Mouse (Mus musculus) cerebellum, postnatal 10 days (tissue): ENCODE data around the gene Dcst1.

Source experiments
- DNase-seq, 2 experiments: peaks; one replicate each; pipeline ENCODE4 v3.0.0; 2021; ENCODE audit warnings: mixed read lengths in 2 of 2

Dcst1 gene

DNA sequence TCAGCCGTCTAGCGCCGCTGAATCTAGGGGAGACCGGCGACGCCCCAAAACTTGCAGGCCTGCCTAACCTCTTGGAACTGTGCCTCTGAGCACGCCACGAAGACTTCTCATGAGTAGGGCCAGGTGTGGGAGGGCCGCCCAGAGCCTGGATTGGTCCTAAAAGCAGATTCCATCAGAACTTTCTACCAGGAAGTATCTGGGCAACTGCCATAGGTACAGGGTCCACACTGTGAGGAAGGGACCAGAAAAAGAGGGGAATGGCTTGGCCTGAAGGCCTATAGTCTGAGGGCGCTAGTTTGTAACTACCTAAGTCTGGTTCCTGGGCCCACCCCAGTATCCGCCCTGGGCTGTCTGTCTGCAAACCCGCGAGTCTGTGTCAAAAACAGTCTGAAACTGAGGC lies 33.5 kb downstream of the Dcst1 start:
- DNase-seq = peak; percentile 19 to 21

DNA sequence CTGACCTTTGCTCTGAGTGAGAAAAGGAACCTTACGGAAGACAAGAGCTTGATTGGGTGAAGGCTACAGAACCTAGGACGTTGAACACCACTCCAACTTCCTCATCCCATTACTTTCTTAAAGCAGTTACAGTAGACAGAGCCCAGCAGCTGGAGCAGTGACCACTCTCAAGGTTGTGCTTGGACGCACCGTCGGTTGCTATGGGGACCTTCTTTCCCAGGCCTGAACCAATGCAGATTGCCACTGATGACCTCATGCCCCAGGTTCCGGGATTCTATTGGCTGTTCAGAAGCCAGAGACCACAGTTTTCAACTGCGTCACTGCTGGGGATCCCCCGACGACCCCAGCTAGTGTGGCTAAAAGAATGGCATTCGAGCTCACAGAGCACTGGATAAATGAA lies 34.1 kb downstream of the Dcst1 start:
- peak; percentile 56 for DNase-seq

DNA sequence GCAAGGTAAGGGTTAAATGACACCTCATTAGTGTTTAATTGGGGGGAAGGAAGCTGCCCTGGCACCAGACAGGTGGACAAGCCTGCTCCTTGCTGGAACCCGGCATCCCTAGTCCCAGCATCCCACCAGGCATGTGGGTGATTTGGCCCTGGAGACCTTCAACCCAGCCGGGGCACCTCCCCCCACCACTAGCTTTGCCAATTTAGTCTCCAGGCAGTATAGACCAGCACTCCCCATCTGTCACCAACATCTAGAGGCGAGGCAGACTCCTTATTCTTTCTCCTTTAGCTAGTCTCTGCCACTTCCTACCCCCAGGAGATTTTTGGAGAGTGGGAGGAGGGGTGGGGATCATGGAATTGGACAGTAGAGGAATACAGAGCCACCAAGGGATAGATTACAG lies 34.7 kb downstream of the Dcst1 start:
- DNase-seq = peak; percentile 53 to 75

DNA sequence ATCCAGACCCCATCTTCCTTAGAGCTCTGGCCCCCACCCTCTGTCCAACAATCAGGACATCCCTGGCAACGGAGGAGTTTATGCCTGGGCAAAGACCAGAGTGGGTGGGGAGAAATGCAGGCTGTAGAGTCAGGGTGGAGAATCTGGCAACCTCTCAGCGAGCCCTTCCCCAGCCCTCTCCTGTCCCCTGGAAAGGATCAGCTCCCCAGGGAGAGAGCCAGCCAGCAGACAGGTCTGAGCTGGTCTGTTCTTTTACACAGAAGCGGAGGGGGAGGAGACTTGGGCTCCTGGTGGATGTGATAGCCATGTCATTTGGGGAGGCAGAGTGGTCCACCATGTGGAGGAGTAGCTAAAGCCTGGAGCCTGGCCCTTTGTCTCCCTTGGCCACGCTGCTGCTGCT lies 36.4 kb downstream of the Dcst1 start:
- peak; percentile 28 to 51 for DNase-seq

DNA sequence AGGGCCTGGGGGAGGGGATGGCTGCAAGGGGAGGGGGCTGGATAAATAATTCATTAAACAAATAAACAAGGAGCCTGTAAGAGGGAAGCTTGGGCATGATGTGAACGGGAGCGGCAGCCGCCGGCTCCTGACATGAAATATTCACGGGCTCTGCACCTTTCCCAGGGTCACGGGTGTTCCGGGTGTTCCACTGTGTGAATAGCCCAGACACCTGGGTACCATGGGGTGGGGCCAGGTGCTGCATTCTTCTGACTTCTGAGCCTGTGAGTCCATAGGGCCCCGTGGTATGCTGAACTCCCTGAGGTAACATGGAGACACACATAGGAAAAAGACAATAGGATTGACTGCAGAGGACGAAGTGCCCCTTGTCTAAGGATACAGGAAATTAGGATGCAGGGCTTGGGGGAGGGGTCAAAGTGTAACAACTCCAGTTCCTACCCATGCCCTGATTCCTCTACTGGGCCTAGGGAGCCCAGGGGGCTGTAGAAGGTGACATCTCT lies 37.6 kb downstream of the Dcst1 start:
- no peak for DNase-seq

DNA sequence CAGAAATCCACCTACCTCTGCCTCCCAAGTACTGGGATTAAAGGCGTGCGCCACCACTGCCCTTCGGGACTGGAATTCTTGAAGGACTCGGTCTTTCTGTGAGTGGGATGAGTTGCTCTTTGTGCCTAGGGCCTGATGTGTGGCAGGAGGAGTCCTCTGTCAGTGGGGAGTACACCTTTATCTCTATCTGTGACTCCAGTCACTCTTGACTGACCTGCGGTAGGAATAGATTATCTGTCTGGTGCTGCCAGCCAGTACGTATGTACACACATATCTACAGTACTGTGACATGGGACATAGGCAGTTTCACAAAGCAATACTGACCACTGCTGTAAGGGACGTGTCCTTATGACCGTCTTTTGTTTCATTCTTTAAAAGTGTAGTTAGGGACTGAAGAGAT lies 39.2 kb downstream of the Dcst1 start:
- no peak for DNase-seq

DNA sequence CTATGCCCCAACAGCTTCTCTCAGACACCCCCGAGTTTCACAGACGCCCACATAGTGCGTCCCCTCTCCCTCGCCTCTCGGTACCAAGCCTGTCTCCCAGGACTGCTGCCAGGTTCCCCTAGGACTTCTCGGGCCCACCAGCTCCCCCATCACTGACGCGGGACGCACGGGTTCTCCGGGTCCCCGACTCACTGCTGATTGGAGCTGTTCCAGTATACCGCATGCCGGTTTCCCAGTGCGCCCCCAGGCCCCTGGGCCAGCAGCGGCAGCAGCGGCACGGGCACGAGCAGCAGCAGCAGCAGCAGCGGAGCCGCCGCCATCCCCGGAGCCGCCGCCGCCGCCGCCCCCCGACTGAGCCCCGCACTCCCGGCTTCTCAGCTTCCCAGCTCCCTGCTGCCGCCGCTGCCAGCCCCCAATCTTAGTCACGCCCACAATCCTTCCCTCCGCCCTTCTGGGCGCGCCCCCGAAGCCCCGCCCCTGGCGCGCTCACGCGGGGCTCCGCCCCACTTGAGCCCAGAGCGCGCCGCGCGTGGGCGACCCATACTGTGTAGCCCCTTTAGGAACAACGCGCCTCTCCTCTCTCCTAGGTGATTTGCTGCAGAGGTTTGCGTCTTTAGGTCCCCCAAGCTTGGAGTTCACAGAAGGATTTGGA lies 42.4 kb downstream of the Dcst1 start, which contains the start of gene Efna3:
TSS of gene Efna3 (minus strand) at position 452 of the 652 bp plus-strand sequence.
- peak; percentile 78 to 81 for DNase-seq

DNA sequence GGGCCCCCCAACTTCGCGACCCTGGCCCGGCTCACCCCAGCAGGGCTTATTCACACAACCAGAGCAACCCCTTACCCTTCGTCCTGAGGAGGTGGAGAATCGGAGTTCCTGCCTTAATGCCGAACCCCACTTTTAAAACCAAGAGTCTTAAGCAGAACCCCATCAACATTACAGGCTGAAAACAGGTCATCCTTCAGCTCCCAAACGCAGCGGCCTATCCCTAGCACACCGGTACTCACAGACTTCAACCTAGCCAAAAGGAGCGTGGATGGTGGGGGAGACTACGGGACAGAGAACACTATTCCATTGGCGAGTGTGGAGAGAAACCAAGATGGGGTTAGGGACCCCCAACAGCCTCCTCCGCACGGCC lies 42.9 kb downstream of the Dcst1 start:
- DNase-seq = no peak

DNA sequence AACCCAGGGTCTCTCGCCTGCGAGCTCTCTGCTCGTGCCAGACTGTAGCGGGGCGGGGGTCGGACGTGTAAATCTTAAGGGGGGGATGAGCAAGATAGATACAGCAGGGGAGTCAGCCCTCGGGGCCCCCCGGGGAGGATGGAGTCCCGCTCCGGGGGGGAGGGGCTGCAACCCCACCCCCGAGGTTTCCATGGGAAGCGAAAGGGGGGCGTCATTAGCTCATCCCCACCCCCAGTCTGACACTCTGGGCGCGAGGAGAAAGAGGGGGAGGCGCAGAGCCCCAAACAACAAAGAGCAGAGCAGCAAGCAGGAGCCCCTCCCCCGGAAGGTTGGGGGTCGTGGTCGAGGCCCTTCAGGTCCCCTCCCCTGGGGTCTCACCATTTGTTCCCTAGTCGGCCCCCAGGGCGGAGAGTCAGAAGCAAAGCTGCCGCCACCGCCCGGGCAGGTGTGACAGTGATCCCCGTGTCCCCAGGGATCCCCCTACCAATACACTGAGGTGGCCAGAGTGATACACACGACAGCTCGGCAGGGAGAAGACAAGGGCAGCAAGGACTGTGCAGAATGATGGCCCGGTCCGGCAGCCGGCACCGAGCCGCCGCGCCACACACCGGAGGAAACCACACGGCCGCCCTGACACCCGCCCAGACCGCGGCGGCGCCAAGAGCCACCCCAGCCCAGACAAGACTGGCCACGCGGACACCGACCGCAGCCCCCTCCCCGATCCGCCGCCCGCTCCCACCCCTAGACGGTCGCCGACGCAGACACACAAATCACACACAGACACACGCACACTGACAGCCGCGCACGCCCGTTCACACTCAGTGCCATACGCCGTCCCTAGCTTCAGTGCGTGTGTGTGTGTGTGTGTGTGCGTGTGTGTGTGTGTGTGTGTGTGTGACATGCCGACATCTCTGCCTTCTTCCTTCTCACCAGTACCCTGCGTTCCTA lies 43.6 kb downstream of the Dcst1 start:
- DNase-seq = peak; percentile 46 to 52

DNA sequence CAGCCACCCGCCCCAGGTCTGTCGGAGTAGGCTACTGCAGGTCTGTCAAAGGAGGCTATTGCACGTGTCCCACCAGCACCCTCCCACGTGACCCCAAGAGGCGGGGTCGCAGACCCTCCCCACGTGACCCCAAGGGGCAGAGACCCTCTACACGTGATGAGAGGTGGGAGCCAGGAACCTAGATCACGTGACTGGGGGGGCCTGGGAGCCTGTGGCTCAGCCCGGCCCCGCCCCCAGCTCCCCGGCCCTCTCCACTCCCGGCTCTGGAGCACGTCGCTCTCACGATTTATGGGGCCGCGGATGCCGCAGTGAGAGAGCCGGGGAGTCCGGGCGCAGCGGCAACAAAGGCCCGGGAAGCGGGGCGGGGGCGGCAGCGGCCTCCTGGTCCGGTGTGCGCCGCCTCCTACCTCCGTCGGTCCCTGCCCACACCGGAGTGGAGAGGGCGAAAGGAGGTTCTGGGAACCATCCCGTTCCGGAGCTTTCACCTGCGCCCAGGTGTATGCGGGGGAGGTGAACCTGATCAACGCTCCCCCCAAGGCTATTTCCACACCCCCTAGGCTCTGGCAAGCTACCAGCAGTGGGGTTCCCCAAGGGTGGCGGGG lies 44.4 kb downstream of the Dcst1 start:
- peak; percentile 56 to 61 for DNase-seq

DNA sequence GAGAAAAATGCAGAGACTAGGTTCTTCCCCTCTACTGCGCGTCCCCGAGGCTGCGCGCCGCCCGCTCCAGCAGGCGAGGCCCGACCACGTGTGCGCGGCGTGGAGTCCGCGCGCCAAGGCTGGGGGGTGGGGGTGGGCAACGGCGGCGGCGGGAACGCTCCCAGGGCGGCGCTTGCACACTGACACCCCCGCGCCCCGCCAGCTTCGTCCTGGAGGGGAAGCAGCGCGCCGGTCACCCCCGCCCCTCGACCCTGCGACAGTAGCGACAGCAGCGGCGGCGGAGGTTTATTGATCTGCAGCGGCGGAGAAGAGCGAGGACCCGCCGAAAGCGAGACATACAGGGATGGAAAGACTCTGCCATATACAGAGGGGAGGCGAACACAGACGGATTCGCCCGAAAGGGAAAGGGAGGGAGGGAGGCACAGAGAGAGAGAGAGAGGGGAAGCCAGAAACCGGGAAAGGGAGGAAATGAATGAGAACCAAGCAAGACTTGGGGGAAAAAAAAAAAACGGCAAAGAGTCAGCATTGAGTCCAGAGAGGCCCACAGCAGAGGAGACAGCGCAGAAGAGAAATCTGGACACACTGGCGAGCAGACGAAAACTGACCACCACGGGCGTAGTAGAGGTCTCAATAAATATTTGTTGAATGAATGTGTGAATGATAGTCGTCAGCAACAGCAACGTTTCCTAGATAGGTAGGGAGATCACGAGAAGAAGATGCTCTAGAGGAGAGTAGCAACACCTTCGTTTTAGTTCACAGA lies 45.3 kb downstream of the Dcst1 start:
- peak; percentile 50 to 56 for DNase-seq

DNA sequence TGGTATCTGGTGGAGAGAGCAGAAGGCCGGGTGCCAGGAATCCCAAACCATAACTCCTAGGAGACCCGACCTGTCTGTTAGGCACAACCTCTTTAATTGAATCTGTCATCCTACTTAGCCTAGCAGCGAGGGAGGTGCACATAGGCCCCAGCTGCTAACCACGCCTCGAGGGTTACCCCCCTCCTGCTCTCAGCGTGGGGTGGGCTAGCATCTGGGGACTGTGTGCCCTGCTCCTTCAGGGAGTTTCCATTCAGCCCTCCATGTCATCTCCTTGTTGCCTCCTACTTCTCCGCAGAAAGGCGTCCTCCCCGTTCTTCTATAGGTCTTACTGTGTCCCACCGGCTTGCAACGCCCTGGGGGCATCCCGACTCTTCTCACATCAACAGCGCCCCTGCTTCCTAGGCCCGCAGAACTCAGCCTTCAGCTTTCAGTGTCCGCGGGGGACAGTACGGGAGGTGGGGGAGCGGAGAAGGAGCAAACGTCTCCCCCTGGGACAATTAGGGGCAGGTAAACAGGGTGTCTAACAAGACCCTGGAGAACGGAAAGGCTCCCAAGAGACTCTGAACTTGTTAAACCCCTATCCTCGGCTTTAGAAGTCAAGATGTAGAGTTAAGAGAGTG lies 46.0 kb downstream of the Dcst1 start:
- peak; percentile 46 to 49 for DNase-seq

DNA sequence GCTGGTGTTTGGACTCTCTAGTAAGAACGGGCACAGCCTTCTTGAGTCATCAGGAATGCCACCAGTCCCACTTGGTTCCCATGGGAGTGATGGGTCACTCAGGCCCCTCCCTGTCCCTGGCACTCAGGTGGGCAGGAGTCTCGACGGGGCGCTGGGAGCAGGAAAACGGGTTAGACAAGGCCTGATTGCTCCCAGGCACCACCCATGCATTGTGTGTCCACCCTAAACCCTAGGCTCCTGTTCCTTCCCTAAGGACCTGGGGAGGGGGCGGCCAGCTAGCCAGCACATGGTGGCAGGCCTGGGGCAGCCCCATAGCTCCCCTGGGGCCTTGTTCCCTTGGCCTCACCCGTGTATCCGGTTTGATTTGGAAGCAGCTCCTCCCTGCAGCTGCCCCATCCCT lies 46.7 kb downstream of the Dcst1 start:
- DNase-seq = peak; percentile 23 to 37

DNA sequence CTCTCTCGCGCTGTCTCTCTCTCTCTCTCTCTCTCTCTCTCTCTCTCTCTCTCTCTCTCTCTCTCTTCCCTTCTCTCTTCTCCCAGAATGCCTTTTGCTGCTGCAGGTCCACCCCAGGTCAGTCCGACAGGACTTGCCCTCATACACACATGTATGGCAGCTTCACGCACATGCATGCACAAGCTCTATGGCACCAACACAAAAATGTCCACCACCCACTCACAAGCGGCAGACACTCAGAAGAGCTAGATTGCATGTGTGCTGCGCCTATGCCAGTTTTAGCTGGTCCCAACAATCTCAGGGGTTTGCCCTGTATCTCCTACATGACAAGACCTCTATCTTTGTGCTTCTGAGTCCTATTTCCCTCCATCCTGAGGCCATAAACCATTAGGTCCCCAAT lies 47.8 kb downstream of the Dcst1 start:
- no peak for DNase-seq

DNA sequence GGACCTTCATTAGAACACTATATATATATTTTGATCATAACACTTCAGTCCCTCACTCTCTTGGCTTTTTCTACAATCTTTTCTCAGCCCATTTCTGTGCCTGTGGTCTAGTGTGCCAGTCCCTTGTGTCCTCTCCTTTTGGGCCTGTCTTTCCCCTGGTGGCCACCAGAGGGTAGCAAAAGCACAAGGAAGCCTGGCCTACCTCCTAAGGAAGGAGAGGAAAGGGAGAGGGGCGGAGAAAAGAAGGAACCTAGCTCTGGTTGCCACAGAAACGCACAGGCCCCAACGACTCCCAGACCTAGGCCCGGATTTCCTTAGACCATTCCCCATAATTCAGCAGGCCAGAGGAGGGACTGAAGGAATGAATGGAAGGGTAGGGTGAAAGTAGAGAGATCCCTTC lies 48.2 kb downstream of the Dcst1 start:
- peak; percentile 95 for DNase-seq

DNA sequence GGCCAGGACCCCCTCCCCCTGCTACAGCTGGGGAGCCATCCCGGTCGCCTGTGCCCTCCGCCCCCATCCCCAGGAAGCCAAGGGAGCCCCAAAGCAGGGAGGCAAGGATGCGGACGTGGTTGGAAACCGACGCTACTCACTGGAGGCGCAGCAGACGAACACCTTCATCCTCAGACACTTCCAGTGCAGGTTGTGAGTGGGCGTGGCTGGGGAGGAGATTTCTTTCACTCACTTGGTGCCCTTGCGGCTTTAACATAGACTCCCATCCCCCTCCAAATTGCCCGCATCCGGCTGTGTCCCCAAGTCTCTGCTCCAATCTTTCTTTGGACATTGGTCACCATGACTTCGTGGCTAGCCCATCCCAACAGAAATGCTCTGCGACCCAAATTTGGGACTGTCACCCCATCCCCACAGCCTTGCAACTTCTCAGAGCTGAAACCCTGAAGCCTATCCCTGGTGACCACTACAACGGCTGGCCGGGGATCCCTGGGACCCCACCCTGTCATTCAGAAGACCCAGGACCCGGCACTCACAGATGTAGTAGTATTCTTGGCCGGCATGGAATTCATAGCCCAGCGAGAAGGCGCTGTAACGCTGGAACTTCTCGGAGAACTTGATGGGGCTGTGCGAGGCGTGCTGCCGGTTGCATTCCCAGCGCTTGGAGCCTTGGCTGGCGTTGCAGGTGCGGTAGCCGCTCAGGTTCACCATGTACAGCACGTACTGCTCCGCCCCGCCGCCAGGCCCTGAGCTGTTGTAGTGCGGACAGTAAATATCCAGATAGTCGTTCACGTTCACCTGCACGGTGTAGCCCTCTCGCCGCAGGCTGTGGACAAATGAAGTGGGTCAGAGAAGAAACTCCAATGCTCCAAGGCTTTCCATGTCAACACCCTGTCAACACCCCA lies 48.9 kb downstream of the Dcst1 start:
- DNase-seq = peak; percentile 33 to 41

DNA sequence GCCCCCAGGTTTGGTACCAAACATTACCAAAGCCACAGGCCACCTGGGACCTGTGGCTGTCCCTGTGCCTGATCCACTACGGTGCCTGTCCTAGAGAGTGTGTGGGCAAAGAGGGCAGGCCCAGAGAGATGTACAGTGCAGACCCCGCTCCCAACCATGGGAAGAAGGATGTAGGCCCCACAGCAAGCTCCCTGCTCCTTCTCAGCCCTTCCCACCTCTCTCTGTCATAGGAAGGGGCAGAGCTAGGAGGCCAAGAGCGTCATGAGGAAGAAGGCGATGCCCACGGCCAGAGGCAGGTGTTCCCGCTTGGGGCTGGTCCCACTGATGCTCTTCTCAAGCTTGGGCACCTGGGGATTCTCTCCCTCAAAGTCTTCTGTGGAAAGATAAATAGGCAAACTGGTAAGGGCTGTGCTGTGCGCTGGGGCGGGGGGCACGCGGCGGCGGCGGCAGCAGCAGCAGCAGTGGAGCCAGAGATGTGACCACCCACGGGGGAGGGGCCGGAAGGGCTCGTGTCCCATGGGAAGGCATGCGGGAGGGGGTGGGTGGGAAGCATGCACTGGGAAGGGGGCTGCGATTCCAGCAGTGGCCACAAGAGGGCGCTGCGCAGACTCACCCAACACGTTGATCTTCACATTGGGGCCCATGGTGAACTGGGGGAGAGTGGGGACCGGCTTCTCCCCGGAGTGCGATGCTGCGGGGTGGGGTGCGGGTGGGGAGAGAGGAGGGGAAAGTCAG lies 49.7 kb downstream of the Dcst1 start:
- DNase-seq = peak; percentile 91 to 94

DNA sequence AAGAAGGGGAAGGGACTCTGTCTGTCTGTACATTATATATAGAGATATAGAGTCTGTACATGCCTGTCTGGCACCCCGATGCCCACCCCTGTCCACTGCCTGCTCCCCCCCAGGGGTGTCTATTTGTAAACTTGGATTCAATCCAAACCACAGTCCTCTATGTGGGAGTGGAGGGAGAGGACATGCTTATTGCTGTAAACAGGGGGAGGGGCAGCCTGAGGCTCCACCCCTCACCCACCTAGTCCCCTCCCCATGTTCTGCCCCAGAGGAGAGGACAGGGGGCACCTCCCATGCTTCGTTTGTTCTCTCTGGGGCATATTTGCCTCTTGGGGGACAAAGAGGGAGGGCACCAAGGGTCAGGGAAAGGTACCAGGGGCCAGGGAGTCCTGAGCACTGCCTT lies 50.3 kb downstream of the Dcst1 start:
- peak in 1 of 2 experiments; percentile 23 for DNase-seq

DNA sequence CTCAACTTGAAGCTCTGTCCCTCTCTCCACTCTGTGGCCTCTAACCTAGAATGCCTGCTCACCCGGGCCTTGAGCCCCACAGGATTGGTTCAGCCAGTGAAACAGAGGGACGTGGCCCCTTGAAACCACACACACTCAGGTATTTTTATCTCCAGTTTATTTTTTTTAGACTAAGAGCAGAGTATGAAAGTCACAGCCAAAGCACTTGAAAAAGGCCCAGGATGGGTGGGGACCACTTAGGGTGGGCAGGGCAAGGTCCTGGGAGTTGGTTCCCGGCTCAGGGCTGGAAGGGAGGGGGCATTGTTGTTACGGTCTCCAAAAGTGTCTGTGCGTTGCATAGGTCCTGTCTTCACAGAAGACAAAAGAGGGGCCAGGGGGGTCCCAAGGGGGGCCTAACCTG lies 50.7 kb downstream of the Dcst1 start:
- no peak for DNase-seq

DNA sequence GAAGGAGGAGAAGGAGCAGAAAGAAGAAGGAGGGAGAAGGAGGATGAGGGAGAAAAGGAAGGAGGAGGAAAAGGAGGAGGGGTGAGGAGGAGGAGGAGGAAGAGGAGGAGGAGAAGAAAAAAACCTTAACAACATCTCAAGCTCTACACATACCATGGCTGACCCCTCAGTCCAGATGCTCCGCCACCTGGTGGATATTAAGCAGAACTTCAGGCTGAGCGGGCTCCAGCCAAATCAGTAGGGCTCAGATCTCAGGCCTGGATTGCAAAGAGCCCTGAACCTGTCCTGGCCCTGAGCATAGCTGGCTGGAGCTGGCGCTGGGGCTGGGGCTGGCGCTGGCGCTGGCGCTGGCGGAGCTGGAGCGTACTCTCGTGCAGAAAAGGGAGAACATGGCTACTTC lies 57.0 kb downstream of the Dcst1 start:
- peak; percentile 83 to 88 for DNase-seq
